Mouse (Mus musculus): ENCODE results near the gene Mat2a. TPM values are rescaled to one million over a fixed set of nuclear protein-coding genes. Genes with fewer than 3 reads are reported as not detected.

The Mat2a gene
- total RNA-seq, 2 experiments from 2014 or later = 164 to 176 TPM

GRCm38 (mm10) chr6:72425646-72426045 is 13.7 kb downstream of the Mat2a start:
- DNase-seq (ENCODE audit: low spot score in 2 of 2) = no peak
- intact Hi-C loops (cut with DNase I) = no loop called here

- intact Hi-C loops (cut with DNase I) = no loop called here
- no peak for DNase-seq (ENCODE audit: low spot score in 2 of 2)
Measured at GRCm38 (mm10) chr6:72420901-72421300, 18.5 kb downstream of the Mat2a start.

GRCm38 (mm10) chr6:72419806-72420205 is 19.6 kb downstream of the Mat2a start:
- intact Hi-C loops (cut with DNase I) = no loop called here
- no peak for DNase-seq (ENCODE audit: low spot score in 2 of 2)

GRCm38 (mm10) chr6:72418279-72418678 is 21.1 kb downstream of the Mat2a start:
- intact Hi-C loops (cut with DNase I) = no loop called here
- no peak for DNase-seq (ENCODE audit: low spot score in 2 of 2)

- intact Hi-C loops (cut with DNase I) = no loop called here
Measured at GRCm38 (mm10) chr6:72415964-72416772, 23.2 kb downstream of the Mat2a start.

GRCm38 (mm10) chr6:72415181-72415580 is 24.2 kb downstream of the Mat2a start:
- intact Hi-C loops (cut with DNase I) = no loop called here
- DNase-seq (ENCODE audit: low spot score in 2 of 2) = no peak

More at GRCm38 (mm10) chr6:72415964-72416772, 23.2 kb downstream of the Mat2a start:
- DNase-seq (ENCODE audit: low spot score in 2 of 2) = no peak

- peak; percentile 91 for DNase-seq (ENCODE audit: low spot score in 2 of 2)
- intact Hi-C loops (cut with DNase I) = no loop called here
Measured at GRCm38 (mm10) chr6:72414076-72414756, 25.1 kb downstream of the Mat2a start, which contains the start of gene Ggcx. Gene Ggcx (plus strand): TSS chr6:72414308.

- intact Hi-C loops (cut with DNase I) = no loop called here
- no peak for DNase-seq (ENCODE audit: low spot score in 2 of 2)
Measured at GRCm38 (mm10) chr6:72410518-72410917, 28.8 kb downstream of the Mat2a start.

GRCm38 (mm10) chr6:72410003-72410402 is 29.4 kb downstream of the Mat2a start:
- intact Hi-C loops (cut with DNase I) = no loop called here

GRCm38 (mm10) chr6:72409567-72409966 is 29.8 kb downstream of the Mat2a start:
- peak in 1 of 2 experiments; percentile 57 for DNase-seq (ENCODE audit: low spot score in 2 of 2)
- intact Hi-C loops (cut with DNase I) = loop anchor here (5.0 kb wide), 1 partner anchor 42 kb away; the partner anchor contains the start of gene Rnf181

More at GRCm38 (mm10) chr6:72410003-72410402, 29.4 kb downstream of the Mat2a start:
- no peak for DNase-seq (ENCODE audit: low spot score in 2 of 2)

GRCm38 (mm10) chr6:72407119-72407518 is 32.2 kb downstream of the Mat2a start:
- intact Hi-C loops (cut with DNase I) = loop anchor here (5.0 kb wide), 1 partner anchor 40 kb away; the partner anchor contains the start of gene Rnf181
- peak; percentile 74 for DNase-seq (ENCODE audit: low spot score in 2 of 2)

- intact Hi-C loops (cut with DNase I) = loop anchor here (5.0 kb wide), 1 partner anchor 38 kb away; the partner anchor contains the start of gene Rnf181
- no peak for DNase-seq (ENCODE audit: low spot score in 2 of 2)
Measured at GRCm38 (mm10) chr6:72405356-72405755, 34.0 kb downstream of the Mat2a start.

- intact Hi-C loops (cut with DNase I) = no loop called here
- peak; percentile 46 to 63 for DNase-seq (ENCODE audit: low spot score in 2 of 2)
Measured at GRCm38 (mm10) chr6:72401875-72402274, 37.5 kb downstream of the Mat2a start.

GRCm38 (mm10) chr6:72399967-72400366 is 39.4 kb downstream of the Mat2a start:
- no peak for DNase-seq (ENCODE audit: low spot score in 2 of 2)
- intact Hi-C loops (cut with DNase I) = no loop called here

- intact Hi-C loops (cut with DNase I) = no loop called here
- DNase-seq (ENCODE audit: low spot score in 2 of 2) = no peak
Measured at GRCm38 (mm10) chr6:72396837-72397251, 42.5 kb downstream of the Mat2a start.

- intact Hi-C loops (cut with DNase I) = no loop called here
- DNase-seq (ENCODE audit: low spot score in 2 of 2) = no peak
Measured at GRCm38 (mm10) chr6:72392341-72392740, 47.0 kb downstream of the Mat2a start.

GRCm38 (mm10) chr6:72390795-72391521 is 48.4 kb downstream of the Mat2a start:
- intact Hi-C loops (cut with DNase I) = no loop called here
- no peak for DNase-seq (ENCODE audit: low spot score in 2 of 2)

GRCm38 (mm10) chr6:72389941-72390771 is 49.2 kb downstream of the Mat2a start, which contains the start of gene Vamp8:
Gene Vamp8 (minus strand): TSS chr6:72390703.
- peak in 1 of 2 experiments; percentile 39 for DNase-seq (ENCODE audit: low spot score in 2 of 2)
- intact Hi-C loops (cut with DNase I) = no loop called here

GRCm38 (mm10) chr6:72389471-72389940 is 49.9 kb downstream of the Mat2a start:
- no peak for DNase-seq (ENCODE audit: low spot score in 2 of 2)
- intact Hi-C loops (cut with DNase I) = no loop called here
